Mouse (Mus musculus) thymus, postnatal 0 days (tissue): Measurements from ENCODE around the gene Ankrd60. TPM values are rescaled to one million over a fixed set of nuclear protein-coding genes. Genes with fewer than 3 reads are reported as not detected.

Experiments used
- DNase-seq: peaks from one replicate; pipeline ENCODE4 v3.0.0-alpha.2; 2015; ENCODE audit warnings: low spot score
- polyA plus RNA-seq: library from polyadenylated mRNA; unstranded; fragments of >200 nt; fragmentation: Nextera tagmentation; extraction: Ambion mirVana; gene quantifications from 2 replicates; pipeline ENCODE4 v1.2.1, GENCODE M21; 2015

Ankrd60 gene
- polyA plus RNA-seq, 1 experiment from 2014 or later: 0.30 TPM

DNA sequence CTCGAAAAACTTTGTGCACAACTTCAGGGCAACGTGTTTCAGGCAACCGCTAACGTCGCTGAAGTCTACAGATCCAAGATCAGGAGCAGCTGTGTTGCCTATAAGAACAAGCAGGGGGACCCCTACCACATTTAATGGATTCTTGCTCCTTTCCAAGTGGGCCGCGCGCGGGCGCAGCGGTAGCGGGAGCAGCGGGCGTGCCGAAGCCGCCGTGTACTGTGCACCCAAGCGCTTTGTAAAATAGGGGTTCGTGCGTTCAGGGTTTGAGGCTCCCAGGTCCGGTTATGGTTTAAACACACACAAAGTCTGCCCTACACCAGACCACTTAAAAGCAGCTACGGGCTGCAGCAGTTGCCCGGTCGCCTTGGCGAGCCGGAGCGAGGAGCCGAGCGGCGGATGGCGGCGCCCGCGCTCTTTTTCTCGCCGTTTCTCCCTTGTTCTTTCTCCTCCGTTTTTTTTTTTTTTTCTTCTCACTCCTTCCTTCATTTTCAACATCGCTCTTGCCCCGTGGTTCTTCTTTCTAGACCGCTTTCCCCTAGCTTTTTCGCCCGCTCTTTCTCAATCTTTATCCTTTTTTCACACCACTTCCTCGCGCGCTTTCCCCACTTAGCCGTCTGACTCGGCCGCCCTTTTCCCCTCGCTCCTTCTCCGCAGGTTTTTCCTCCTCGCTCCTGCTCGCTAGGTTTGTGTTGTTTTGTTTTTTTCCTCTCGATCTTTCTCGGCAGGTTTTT lies 7.4 kb upstream of the Ankrd60 start:
- DNase-seq: peak; percentile 52

GRCm38 (mm10) chr2:173584361-173584760 lies 6.2 kb upstream of the Ankrd60 start:
- DNase-seq: no peak

DNA sequence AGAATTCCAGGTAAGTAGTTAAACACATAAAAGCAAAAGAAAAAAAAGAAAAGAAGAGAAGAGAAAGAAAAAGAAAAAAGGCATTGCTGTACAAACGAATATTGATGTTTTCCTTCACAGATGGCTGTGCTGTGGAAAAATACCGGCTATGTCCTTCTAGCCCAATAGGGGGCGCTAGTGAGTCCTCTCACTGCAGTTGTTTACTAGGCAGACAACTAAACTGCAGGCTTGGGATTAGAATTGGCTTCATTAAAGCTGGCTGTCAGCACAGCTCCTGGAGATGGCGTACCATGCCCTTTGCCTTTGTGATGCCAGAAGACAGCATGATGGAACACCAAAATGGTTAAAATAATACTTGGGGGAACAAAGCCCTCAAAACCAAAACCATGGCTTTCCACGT lies 5.3 kb upstream of the Ankrd60 start:
- peak; percentile 70 for DNase-seq

DNA sequence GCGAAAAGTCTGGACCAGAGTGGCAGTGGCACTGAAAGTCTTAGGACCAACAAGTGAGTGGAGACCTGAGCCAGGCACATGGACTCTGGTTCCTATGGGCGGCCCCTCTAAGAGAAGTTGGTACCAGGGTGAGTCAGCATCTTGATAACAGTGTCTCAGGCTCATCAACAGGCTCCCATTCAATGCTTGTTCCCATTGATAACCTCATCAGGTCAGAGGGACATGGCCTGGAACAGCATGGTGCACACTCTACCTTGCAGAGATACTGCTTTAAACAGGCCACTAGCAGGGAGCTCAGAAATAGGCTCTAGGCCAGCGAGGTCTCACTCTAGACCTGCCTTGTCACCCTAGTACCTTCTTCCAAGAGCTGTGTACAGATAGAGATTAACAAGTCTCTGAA lies 4.7 kb upstream of the Ankrd60 start:
- no peak for DNase-seq

DNA sequence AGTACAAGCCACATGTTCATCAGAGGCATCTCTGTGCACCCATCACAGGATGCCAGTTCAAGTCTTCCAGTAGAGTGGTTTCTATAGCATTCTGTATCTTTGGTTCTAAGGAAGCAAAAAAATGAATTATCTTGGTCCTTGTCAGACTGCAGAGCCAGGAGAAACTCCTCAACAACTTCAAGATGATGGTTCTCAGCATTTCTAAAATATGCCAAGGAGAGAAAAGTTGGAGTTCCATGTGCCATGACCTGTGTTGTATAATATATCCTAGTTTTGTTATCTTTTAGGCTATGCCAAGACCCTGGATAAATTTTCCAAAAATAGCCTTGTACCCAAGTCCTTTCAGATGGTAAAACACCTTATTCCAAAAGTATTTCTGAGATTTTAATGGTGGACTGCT lies 2.9 kb upstream of the Ankrd60 start:
- no peak for DNase-seq

DNA sequence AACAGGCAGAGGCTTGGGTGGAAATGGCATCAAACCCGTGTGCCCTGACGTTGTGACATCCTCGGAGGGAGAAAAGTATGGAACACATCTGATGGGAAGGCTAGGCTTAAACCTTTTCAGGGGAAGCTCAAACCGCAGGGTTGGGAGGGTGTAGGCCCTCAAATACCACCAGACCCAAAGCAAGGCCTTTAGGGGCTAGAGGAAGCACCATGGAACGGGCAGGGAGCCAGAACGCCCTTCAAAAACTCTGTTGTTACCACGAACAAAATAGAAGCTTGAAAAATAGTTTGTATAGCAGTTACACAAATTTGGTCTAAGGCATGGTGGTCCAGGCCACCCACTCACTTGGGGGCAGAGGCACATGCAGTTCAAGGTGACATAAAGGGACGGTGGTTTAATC lies 430 bp upstream of the Ankrd60 start:
- DNase-seq: no peak

DNA sequence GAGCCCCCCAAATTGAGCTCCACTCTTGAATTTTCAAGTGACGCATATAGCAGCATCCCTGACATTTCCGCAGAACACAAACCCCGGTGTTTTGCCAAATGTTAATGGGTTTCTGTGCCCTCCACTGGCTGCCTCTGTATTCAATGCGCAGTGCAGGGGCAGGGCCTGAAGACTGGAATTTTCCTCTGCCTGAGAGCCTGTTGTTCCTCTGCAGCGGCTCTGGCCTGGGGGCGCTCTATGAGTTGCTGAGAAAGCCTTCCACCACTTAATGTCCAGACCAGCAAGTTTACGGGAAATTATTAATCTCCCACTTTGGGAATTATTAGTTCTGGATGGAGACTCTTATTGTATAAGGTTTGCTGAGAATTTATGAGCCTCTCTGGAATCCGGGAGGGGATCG lies 14.0 kb downstream of the Ankrd60 start:
- DNase-seq: no peak

- no peak for DNase-seq
Observed at GRCm38 (mm10) chr2:173563336-173563735, 14.8 kb downstream of the Ankrd60 start.

- DNase-seq: peak; percentile 75
Observed at GRCm38 (mm10) chr2:173561851-173562442, 16.2 kb downstream of the Ankrd60 start.

DNA sequence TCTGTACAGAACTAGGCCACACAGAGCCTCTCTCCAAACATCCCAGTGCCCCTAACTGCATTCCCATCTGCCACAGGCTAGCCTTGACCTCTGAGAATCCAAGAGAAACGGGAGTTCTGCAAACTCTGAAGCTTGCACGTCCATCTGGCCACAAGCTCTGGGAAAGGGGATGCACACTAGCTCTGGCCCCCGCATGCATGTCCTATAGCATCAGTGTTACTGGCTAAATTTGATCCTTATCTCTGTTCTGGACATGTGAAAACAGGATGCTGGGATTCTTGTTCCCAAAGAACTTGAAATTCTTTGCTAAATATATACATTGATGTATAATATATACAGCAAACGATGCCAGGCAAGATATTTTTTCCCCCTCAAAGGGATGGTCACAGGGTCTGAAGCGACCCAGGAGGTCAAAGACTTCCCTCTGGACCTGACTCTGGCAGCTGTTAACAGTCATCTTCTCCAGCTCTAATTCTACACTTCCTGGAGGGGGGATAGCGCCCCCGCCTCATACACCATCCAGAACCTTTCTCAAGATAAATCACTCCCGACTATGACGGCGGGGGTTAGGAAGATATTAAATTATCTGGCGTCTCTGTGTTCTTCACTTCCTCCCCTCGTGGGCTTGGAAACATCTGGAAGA lies 19.3 kb downstream of the Ankrd60 start:
- no peak for DNase-seq

DNA sequence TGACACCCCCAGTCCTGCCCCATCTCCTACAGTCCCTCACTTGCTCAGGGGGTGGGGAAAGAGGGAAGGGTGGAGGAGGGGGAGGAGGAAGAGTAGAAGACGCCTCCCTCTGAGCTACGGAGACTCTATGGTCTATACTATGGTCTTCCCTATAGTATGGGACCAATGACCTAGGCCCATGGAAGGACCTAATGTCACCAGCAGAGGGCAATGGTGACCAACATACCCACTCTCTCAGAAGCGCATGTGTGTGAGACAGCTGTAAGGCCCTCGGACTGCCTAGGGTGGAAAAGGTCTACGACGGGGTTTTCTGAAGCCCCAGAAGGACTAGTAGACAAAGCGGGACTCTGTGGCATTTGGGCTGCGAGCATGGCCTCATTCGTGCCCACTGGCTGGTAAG lies 24.3 kb downstream of the Ankrd60 start:
- DNase-seq: peak; percentile 71

GRCm38 (mm10) chr2:173550681-173551080 lies 27.5 kb downstream of the Ankrd60 start:
- no peak for DNase-seq

DNA sequence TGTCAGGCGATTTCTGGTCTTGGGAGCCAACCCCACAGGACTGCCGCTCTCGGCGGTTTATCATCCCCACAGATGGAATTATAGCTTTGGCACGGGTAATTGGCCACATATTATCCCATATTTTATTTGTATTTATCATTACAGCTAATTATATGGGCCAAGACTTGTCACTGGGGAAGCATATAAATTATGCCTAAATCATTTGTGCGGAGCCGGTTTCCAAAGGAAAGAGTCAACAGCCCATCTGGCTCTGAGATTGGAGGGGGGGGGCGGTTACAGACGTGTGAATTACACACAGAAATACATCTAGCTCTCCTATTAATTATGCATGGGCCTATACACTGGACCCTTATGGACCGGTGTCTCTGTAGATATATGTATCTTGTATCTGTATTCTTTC lies 28.9 kb downstream of the Ankrd60 start:
- DNase-seq: no peak

- peak; percentile 84 for DNase-seq
Observed at GRCm38 (mm10) chr2:173545992-173546703, 32.0 kb downstream of the Ankrd60 start.

DNA sequence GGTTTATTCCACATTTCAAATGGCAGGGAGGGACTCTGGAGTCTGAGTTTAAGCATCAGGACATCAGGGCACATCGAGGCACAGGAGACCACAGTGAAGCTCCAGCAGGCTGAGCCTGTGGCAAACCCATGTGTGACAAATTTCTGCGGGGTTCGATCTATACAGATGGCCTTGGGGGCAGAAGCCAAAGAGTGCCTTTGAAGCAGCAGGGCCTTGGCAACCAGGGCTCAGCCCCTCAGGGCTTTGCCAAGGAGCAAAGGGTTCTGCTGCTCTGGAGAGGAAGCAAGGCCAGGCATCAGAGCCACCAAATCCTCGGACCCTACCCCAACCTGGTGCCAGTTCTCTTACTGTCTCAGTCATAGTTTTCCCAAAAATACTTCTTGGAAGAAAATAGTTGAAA lies 35.4 kb downstream of the Ankrd60 start:
- DNase-seq: no peak

DNA sequence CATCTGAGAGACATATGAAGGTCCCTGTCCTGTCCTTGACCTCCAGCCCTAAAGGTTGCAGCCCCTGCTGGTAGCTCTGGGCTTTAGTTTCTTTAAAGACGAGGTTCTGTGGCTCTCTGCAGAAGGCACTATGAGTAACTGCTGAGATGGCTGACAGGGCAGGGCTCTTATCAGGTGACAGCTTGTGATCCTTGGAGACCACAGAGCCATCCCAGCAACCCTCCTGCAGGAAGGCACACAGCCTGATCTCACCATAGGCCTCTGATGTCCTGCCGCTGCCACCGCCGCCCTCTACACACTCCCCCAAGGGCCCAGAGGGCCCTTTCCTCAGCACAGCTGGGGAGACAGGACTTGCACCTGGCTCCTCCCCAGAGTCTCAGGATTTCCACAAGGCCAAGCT lies 36.4 kb downstream of the Ankrd60 start:
- DNase-seq: no peak

DNA sequence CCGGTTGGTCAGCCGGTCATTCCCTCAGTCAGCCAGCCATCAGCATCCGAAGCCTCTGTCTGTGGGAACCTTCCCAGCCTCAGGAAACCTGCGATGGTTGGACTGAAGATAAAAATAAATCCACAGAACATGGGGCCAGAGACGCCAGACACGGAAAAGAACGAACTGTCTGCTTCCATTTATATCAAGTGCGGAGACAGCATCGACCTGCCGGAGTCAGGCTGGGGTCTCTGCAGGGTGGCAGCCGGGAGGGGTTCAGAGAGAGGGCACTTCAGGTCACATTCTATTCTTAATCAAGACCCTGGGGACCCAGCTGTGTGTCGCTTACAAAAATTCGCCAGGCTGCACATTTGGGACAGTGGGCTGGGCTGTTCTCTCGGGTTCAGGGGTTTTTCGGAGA lies 38.4 kb downstream of the Ankrd60 start:
- DNase-seq: no peak

DNA sequence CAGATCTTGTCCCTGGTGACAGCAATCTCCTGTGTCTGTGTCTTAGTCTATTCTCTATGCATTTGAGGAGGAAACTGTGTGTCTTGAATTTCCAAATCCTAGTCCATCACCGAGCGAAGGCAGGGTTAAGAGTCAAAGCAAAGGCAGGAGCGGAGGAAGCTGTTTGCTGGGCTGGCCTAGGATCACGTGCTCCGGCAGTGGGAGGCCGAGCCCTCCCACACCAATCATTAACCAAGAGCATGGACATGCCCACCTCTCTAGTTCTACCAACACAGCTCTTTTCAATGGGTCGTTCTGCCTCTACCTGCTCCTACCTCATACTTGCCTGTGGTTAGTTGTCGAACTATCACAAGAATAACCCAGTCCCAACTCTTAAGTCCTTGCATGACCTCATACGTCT lies 42.3 kb downstream of the Ankrd60 start:
- no peak for DNase-seq

DNA sequence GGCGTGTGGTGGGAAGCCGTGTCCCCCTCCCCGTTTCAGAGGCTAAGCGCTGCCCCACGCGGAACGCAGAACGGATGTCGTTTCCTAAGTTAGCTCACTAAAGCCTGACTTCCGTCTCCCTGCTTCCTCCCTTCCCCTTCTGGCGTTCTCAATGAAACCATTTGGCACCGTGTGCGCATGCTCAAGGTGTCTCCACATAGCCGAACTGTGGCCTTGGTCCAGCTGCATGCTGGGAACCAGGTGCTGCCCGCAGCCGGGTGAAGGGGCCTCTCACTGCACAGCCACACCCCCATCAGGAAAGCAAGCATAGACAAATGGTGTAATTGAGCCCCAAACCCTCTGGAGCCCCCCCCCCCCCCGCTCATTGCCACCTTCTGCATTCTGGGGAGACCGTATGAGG lies 42.8 kb downstream of the Ankrd60 start:
- DNase-seq: no peak

DNA sequence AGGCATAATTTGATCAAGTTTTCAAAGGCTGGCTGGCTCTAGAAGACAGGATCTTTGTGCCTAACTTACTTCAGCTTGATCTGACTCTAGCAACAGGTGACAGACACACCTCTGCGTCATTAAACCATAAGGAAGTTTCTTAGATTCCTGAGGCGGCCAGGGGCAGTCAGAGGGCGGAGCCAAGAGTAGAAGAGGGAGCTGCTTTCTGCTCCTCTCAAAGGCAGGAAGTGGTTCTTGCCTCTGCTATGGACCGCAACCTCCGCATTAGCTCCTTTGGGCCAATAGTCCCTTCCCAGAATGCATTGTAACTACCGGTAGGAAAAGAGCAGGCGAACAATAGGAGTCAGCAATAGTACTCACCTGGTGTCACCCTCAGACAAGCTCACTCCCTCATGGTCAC lies 43.6 kb downstream of the Ankrd60 start:
- DNase-seq: peak; percentile 68

GRCm38 (mm10) chr2:173532711-173533462 lies 45.3 kb downstream of the Ankrd60 start:
- no peak for DNase-seq
